Mouse (Mus musculus) erythroid progenitor cell, adult 5-6 weeks (primary cell): ENCODE results near the gene Alox12. TPM values are rescaled to one million over a fixed set of nuclear protein-coding genes. Genes with fewer than 3 reads are reported as not detected.

ENCODE experiments used
- ATAC-seq: replicated peaks from 2 replicates; pipeline ENCODE4 v1.8.0; 2016; ENCODE audit warnings: moderate number of reproducible peaks, mild to moderate bottlenecking, moderate TSS enrichment, inconsistent platforms; ENCODE audit not compliant: poor library complexity, low FRiP score, severe bottlenecking
- total RNA-seq, 2 experiments: library from RNA; stranded (forward) in 1 of 2; stranded (reverse) in 1 of 2; fragments of 150-400 nt in 1 of 2; fragments of 186-747, 209-891 nt in 1 of 2; gene quantifications; 2 replicates each; pipeline versions ENCODE4 v1.2.3 to v1.2.4; 2015 to 2017; ENCODE audit warnings: low replicate concordance in 2 of 2

The Alox12 gene
- total RNA-seq, 2 experiments from 2014 or later = 1.7 TPM; not detected in 1

GRCm38 (mm10) chr11:70225798-70226601, 29.2 kb downstream of the Alox12 start:
- ATAC-seq = no peak

GRCm38 (mm10) chr11:70223724-70224123, 31.4 kb downstream of the Alox12 start:
- ATAC-seq = no peak

GRCm38 (mm10) chr11:70221603-70222500, 33.3 kb downstream of the Alox12 start:
- ATAC-seq = peak; percentile 79

- ATAC-seq = peak; percentile 74
Observed at GRCm38 (mm10) chr11:70220731-70221602, 34.2 kb downstream of the Alox12 start, which contains the start of gene Slc16a13. TSS of gene Slc16a13 (minus strand) at chr11:70221064.

GRCm38 (mm10) chr11:70220323-70220722, 34.8 kb downstream of the Alox12 start:
- no peak for ATAC-seq

- no peak for ATAC-seq
Observed at GRCm38 (mm10) chr11:70219873-70220272, 35.3 kb downstream of the Alox12 start.

- ATAC-seq = no peak
Observed at GRCm38 (mm10) chr11:70218741-70219470, 36.2 kb downstream of the Alox12 start.

- ATAC-seq = no peak
Observed at GRCm38 (mm10) chr11:70218039-70218438, 37.1 kb downstream of the Alox12 start.

- no peak for ATAC-seq
Observed at GRCm38 (mm10) chr11:70216103-70216502, 39.0 kb downstream of the Alox12 start.

GRCm38 (mm10) chr11:70215301-70215700, 39.9 kb downstream of the Alox12 start:
- ATAC-seq = no peak

- no peak for ATAC-seq
Observed at GRCm38 (mm10) chr11:70214856-70215209, 40.3 kb downstream of the Alox12 start.

- ATAC-seq = no peak
Observed at GRCm38 (mm10) chr11:70214191-70214855, 40.8 kb downstream of the Alox12 start.

GRCm38 (mm10) chr11:70213736-70214135, 41.4 kb downstream of the Alox12 start:
- ATAC-seq = no peak

- ATAC-seq = no peak
Observed at GRCm38 (mm10) chr11:70212896-70213295, 42.3 kb downstream of the Alox12 start.

- no peak for ATAC-seq
Observed at GRCm38 (mm10) chr11:70212423-70212822, 42.7 kb downstream of the Alox12 start, which contains the start of gene Slc16a11. TSS of gene Slc16a11 (plus strand) at chr11:70212752.

- ATAC-seq = no peak
Observed at GRCm38 (mm10) chr11:70211972-70212371, 43.2 kb downstream of the Alox12 start.

- no peak for ATAC-seq
Observed at GRCm38 (mm10) chr11:70210681-70211080, 44.5 kb downstream of the Alox12 start.

- no peak for ATAC-seq
Observed at GRCm38 (mm10) chr11:70208778-70209388, 46.3 kb downstream of the Alox12 start.
